Comparison of ENCODE assay signal across 31 mouse cellular contexts in the genomic region with DNA sequence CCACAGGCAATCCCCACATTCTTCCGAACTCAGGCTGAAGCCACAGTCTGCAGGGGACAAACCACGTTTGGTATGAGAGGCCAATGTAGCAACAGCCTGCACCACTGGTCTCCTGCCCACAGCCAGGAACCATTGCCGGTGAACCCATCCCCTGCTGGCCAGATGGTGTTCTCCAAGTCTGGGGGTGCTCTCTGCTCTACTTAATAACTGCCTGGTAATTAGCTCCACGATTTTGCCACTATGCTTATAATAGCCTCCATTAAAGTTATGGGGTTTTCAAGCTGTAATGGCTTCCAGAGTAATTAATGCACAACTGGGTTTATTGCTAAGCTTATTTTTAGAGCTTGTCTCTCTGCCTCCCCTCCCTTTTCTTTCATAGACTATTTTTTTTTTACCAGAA. TPM values are rescaled to one million over a fixed set of nuclear protein-coding genes. Genes with fewer than 3 reads are reported as not detected.
DNase-seq lines count a peak whose midpoint lies in the region; ATAC-seq and TF ChIP-seq lines count a peak whose summit lies in the region.
"Had no signal": no experiment of that assay in that cellular context is flagged by ENCODE, and none has a peak within 500 bp of the region (broad histone marks: within the 10 kb centered on the region; RNA-seq: fewer than 3 reads in every experiment).

No protein-coding gene starts in this region.

- ATAC-seq in hindbrain, embryonic 15.5 days (ENCODE audit: low FRiP score, low read depth) = peak; percentile 28; the same call in 1 of the 2 replicates
- peak; percentile 67 for ATAC-seq in neural tube, embryonic 15.5 days (ENCODE audit: low FRiP score)
- ATAC-seq: forebrain, embryonic 14.5 days; forebrain, postnatal 0 days; intestine, embryonic 15.5 days had no signal

- 0 out of 2 replicates have a peak overlapping the region, but pooled peaks have one; percentile 27 for H3K27ac ChIP-seq in hindbrain, embryonic 15.5 days (replicated peaks)
- H3K27ac ChIP-seq in hindbrain, embryonic 10.5 days = no peak overlapping the region
- no peak overlapping the region for H3K27ac ChIP-seq in layer of hippocampus, adult 2 months
- H3K27ac ChIP-seq in neural tube, embryonic 15.5 days (replicated peaks) = peak overlapping the region; percentile 56
- H3K27ac ChIP-seq: embryonic facial prominence, embryonic 12.5 days; embryonic facial prominence, embryonic 15.5 days; heart, adult 2 months; heart, embryonic 10.5 days; heart, embryonic 13.5 days; intestine, embryonic 15.5 days had no signal

- DNase-seq in hindbrain, embryonic 10.5 days (ENCODE audit: low spot score) = no peak
- DNase-seq in layer of hippocampus, adult 2 months (ENCODE audit: low spot score in 2 of 2) = no peak
- no peak for DNase-seq in layer of hippocampus, adult 18-20 months (ENCODE audit: low spot score in 2 of 2)
- DNase-seq in Muller cell, postnatal 12 days (ENCODE audit: inconsistent ontology term) = peak; percentile 27
- DNase-seq in frontal cortex, postnatal 25 days (ENCODE audit: low spot score in 2 of 2) = no peak
- DNase-seq: adrenal gland, adult 2 months; adrenal gland, postnatal 14 days; B cell, adult 2 months; cerebellum, adult 11 months; cerebellum, adult 2 months; cerebellum, adult 9-11 months; cerebellum, postnatal 25 days; forebrain, postnatal 0 days; gastrocnemius, postnatal 10 days; gastrocnemius, postnatal 36 days; heart, adult 2 months; heart, postnatal 14 days; heart, postnatal 4 days had no signal

- 66% methylated on average over 4 of the region's 4 CpGs for WGBS in hindbrain, embryonic 15.5 days
- WGBS in hindbrain, embryonic 10.5 days = 78% methylated on average over 4 of the region's 4 CpGs
- 47% methylated on average over 4 of the region's 4 CpGs for WGBS in neural tube, embryonic 15.5 days

- H3K4me3 ChIP-seq in hindbrain, embryonic 15.5 days = no peak overlapping the region
- H3K4me3 ChIP-seq in hindbrain, embryonic 10.5 days = no peak overlapping the region
- no peak overlapping the region for H3K4me3 ChIP-seq in layer of hippocampus, adult 2 months
- H3K4me3 ChIP-seq in neural tube, embryonic 15.5 days (replicated peaks) = no peak overlapping the region
- H3K4me3 ChIP-seq: embryonic facial prominence, embryonic 12.5 days; embryonic facial prominence, embryonic 15.5 days; heart, adult 2 months; heart, embryonic 10.5 days; heart, embryonic 13.5 days; intestine, embryonic 15.5 days had no signal

- H3K27me3 ChIP-seq in hindbrain, embryonic 15.5 days = no peaks in the 10 kb centered on the region
- no peaks in the 10 kb centered on the region for H3K27me3 ChIP-seq in hindbrain, embryonic 10.5 days (ENCODE audit: insufficient read depth, poor library complexity, severe bottlenecking)
- H3K27me3 ChIP-seq in neural tube, embryonic 15.5 days (replicated peaks) = no peaks in the 10 kb centered on the region
- H3K27me3 ChIP-seq: CH12.LX; embryonic facial prominence, embryonic 12.5 days; embryonic facial prominence, embryonic 15.5 days; heart, embryonic 13.5 days; intestine, embryonic 15.5 days had no signal

- H3K9ac ChIP-seq in hindbrain, embryonic 15.5 days = no peak overlapping the region
- no peak overlapping the region for H3K9ac ChIP-seq in neural tube, embryonic 15.5 days (replicated peaks)
- H3K9ac ChIP-seq: embryonic facial prominence, embryonic 12.5 days; embryonic facial prominence, embryonic 15.5 days; forebrain, postnatal 0 days; heart, embryonic 13.5 days; intestine, embryonic 15.5 days had no signal

- peaks cover 12% of the 10 kb centered on the region; the same call in 1 of the 2 replicates for H3K36me3 ChIP-seq in hindbrain, embryonic 15.5 days
- H3K36me3 ChIP-seq in hindbrain, embryonic 10.5 days = no peaks in the 10 kb centered on the region
- peaks cover 18% of the 10 kb centered on the region for H3K36me3 ChIP-seq in neural tube, embryonic 15.5 days
- H3K36me3 ChIP-seq: embryonic facial prominence, embryonic 12.5 days; embryonic facial prominence, embryonic 15.5 days; G1E; heart, embryonic 10.5 days; heart, embryonic 13.5 days; intestine, embryonic 15.5 days had no signal

- no peaks in the 10 kb centered on the region for H3K9me3 ChIP-seq in hindbrain, embryonic 15.5 days
- H3K9me3 ChIP-seq in hindbrain, embryonic 10.5 days = no peaks in the 10 kb centered on the region
- H3K9me3 ChIP-seq in neural tube, embryonic 15.5 days (replicated peaks) = no peaks in the 10 kb centered on the region
- H3K9me3 ChIP-seq: embryonic facial prominence, embryonic 12.5 days; embryonic facial prominence, embryonic 15.5 days; heart, embryonic 10.5 days; heart, embryonic 13.5 days; intestine, embryonic 15.5 days had no signal

- no peak overlapping the region for H3K4me2 ChIP-seq in hindbrain, embryonic 15.5 days
- no peak overlapping the region for H3K4me2 ChIP-seq in neural tube, embryonic 15.5 days
- H3K4me2 ChIP-seq: embryonic facial prominence, embryonic 12.5 days; embryonic facial prominence, embryonic 15.5 days; heart, embryonic 13.5 days; intestine, embryonic 15.5 days had no signal

- peak; percentile 27; the same call in 1 of the 2 replicates for TF ChIP-seq CTCF in layer of hippocampus, adult 2 months (conservative IDR thresholded peaks at IDR 0.05)

- peaks cover 3% of the 10 kb centered on the region; the same call in 1 of the 2 replicates for H3K4me1 ChIP-seq in hindbrain, embryonic 15.5 days (replicated peaks)
- no peaks in the 10 kb centered on the region for H3K4me1 ChIP-seq in hindbrain, embryonic 10.5 days (replicated peaks)
- H3K4me1 ChIP-seq in neural tube, embryonic 15.5 days = peaks cover 15% of the 10 kb centered on the region
- H3K4me1 ChIP-seq: embryonic facial prominence, embryonic 12.5 days; embryonic facial prominence, embryonic 15.5 days; heart, embryonic 10.5 days; heart, embryonic 13.5 days; intestine, embryonic 15.5 days had no signal

RNA-seq across cellular contexts. Expression of a gene that starts 15.4 kb away (rescaled TPM):
- 41.1 and 51.0 TPM in 2 replicates for polyA plus RNA-seq in hindbrain, embryonic 15.5 days (2015; fragmentation: Nextera tagmentation; extraction: Ambion mirVana)
- polyA plus RNA-seq in hindbrain, embryonic 10.5 days (2016; fragmentation: Nextera tagmentation; extraction: Ambion mirVana) = 2.1 and 6.8 TPM in 2 replicates
- 100 to 1,000 TPM; 254 to 273 TPM for total RNA-seq in layer of hippocampus, adult 2 months (2021)
- total RNA-seq in layer of hippocampus, adult 18-20 months (2021) = 100 to 1,000 TPM; 234 to 262 TPM
- polyA plus RNA-seq in neural tube, embryonic 15.5 days (2015; fragmentation: Nextera tagmentation; extraction: Ambion mirVana) = 34.9 and 43.8 TPM in 2 replicates
- total RNA-seq: CH12.LX; common myeloid progenitor, adult 5-6 weeks; granulocyte monocyte progenitor cell, adult 5-6 weeks; heart, adult 2 months; heart, postnatal 14 days; heart, postnatal 4 days had no signal
- polyA plus RNA-seq: G1E; heart, adult 2 months; heart, embryonic 10.5 days; heart, embryonic 16.5 days had no signal

RNA-seq across cellular contexts. Expression of a gene that starts 57.4 kb away (rescaled TPM):
- polyA plus RNA-seq in hindbrain, embryonic 15.5 days (2015; fragmentation: Nextera tagmentation; extraction: Ambion mirVana) = 2.0 and 2.5 TPM in 2 replicates
- 4.2 and 5.9 TPM in 2 replicates for polyA plus RNA-seq in hindbrain, embryonic 10.5 days (2016; fragmentation: Nextera tagmentation; extraction: Ambion mirVana)
- total RNA-seq in layer of hippocampus, adult 2 months (2021) = under 1 TPM; 0.49 to 0.69 TPM
- total RNA-seq in layer of hippocampus, adult 18-20 months (2021) = under 1 TPM; 0.23 to 0.47 TPM
- 1.6 and 2.6 TPM in 2 replicates for polyA plus RNA-seq in neural tube, embryonic 15.5 days (2015; fragmentation: Nextera tagmentation; extraction: Ambion mirVana)
- total RNA-seq: CH12.LX; common myeloid progenitor, adult 5-6 weeks had no signal
- polyA plus RNA-seq: G1E had no signal

Comparison
In these comparisons a context has a peak if more than half of its experiments do, and no peak if none do; other contexts are left out.
1. H3K27ac ChIP-seq: peak in hindbrain, embryonic 15.5 days (single experiment) and neural tube, embryonic 15.5 days (single experiment); none in hindbrain, embryonic 10.5 days (single experiment) and layer of hippocampus, adult 2 months (single experiment).